Mouse (Mus musculus): ENCODE measurements at regions not wholly inside any gene's neighbourhood (a gene's known extent, or its start where the extent isn't known, plus 50 kb on each side); places are given as distances from the start of the nearest gene placed in this dataset.
A peak's percentile ranks its signal among the peaks of the same experiment; 100 is the strongest.

- Histone ChIP-seq H3K27me3 (ENCODE audit: control insufficient read depth, insufficient read depth, low read length) (no peaks in the 10 kb centered on the region), H3K27ac (no peak overlapping the region), H3K36me3 (replicated peaks; ENCODE audit: control insufficient read depth, insufficient read depth, low read depth) (no peaks in the 10 kb centered on the region), H3K4me3 (ENCODE audit: insufficient read depth in 1 of 2, low read depth in 2 of 2, low read length in 2 of 2) (no peak overlapping the region), H3K9ac (replicated peaks) (no peak overlapping the region), H3K9me3 (ENCODE audit: control insufficient read depth, low read length) (no peaks in the 10 kb centered on the region), H3K4me1 (replicated peaks; ENCODE audit: control insufficient read depth in 2 of 2, insufficient read depth in 2 of 2, low read length in 1 of 2) (no peaks in the 10 kb centered on the region), H3K4me2 (ENCODE audit: low read depth) (no peak overlapping the region)
- ATAC-seq (ENCODE audit: insufficient read depth) (no peak), DNase-seq (ENCODE audit: low read depth in 3 of 3, low spot score in 3 of 3) (no peak)
- WGBS (ENCODE audit: insufficient replicate concordance): 40% methylated on average over 4 of the region's 4 CpGs
- no peak for TF ChIP-seq EP300 (IDR thresholded peaks at IDR 0.05; ENCODE audit: low read depth)
- TF ChIP-seq CTCF (IDR thresholded peaks at IDR 0.05; ENCODE audit: low read depth): no peak
These were observed 55.8 kb upstream of the Pak3 start for GRCm38 (mm10) chrX:143462632-143463031.

DNA sequence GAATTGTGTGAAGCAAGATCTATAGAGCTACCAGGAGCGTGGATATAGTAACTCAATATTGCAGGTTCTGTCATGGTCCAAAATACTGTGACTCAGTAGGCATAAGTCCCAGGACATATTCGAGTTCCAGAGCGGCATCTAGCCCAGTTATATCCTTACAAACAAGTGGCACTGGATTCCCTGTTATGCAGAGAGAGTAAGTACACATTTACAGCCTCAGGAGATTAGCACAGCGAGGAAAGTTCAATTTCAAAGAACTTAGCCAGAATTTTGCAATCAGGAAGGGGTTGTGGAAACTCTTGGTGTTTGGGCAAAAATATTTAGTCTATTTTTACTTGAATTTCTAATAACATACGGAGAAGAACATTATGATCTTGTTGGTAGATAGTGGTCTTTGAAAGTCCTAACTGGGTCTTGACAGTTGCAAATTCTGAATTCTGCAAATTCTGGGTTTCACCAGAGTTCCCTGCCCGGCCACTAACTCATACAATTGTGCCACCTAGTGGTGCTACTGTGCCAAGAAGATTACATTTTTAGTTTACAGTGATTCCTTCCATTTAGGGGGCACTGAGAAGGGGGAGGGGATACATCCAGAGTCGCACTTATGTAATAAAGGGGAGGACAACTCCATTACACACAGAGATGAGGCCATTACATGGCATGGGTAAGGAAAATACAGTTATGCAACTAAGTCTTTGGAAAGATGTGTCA, 54.7 kb upstream of the Chrdl1 start:
- H3K36me3 ChIP-seq (replicated peaks; ENCODE audit: control insufficient read depth, insufficient read depth, low read depth): no peaks in the 10 kb centered on the region
- no peak overlapping the region for H3K27ac ChIP-seq
- DNase-seq (ENCODE audit: low read depth in 3 of 3, low spot score in 3 of 3) (no peak), ATAC-seq (ENCODE audit: insufficient read depth) (no peak)
- H3K9ac ChIP-seq (replicated peaks): no peak overlapping the region
- no peaks in the 10 kb centered on the region for H3K9me3 ChIP-seq (ENCODE audit: control insufficient read depth, low read length)
- H3K4me2 ChIP-seq (ENCODE audit: low read depth): no peak overlapping the region
- 35% methylated on average over 7 of the region's 7 CpGs for WGBS (ENCODE audit: insufficient replicate concordance)
- no peak overlapping the region for H3K4me3 ChIP-seq (ENCODE audit: insufficient read depth in 1 of 2, low read depth in 2 of 2, low read length in 2 of 2)
- H3K27me3 ChIP-seq (ENCODE audit: control insufficient read depth, insufficient read depth, low read length): no peaks in the 10 kb centered on the region
- H3K4me1 ChIP-seq (replicated peaks; ENCODE audit: control insufficient read depth in 2 of 2, insufficient read depth in 2 of 2, low read length in 1 of 2): no peaks in the 10 kb centered on the region
- TF ChIP-seq CTCF (IDR thresholded peaks at IDR 0.05; ENCODE audit: low read depth): peak; percentile 28; the same call in 1 of the 2 replicates
- TF ChIP-seq EP300 (IDR thresholded peaks at IDR 0.05; ENCODE audit: low read depth): no peak

GRCm38 (mm10) chrX:143444581-143444980, 50.5 kb upstream of the Chrdl1 start:
- 5% methylated on average over 3 of the region's 3 CpGs for WGBS (ENCODE audit: insufficient replicate concordance)
- Histone ChIP-seq H3K27me3 (ENCODE audit: control insufficient read depth, insufficient read depth, low read length) (no peaks in the 10 kb centered on the region; the same call in 1 of the 2 replicates), H3K4me2 (ENCODE audit: low read depth) (no peak overlapping the region), H3K4me1 (replicated peaks; ENCODE audit: control insufficient read depth in 2 of 2, insufficient read depth in 2 of 2, low read length in 1 of 2) (no peaks in the 10 kb centered on the region), H3K36me3 (replicated peaks; ENCODE audit: control insufficient read depth, insufficient read depth, low read depth) (no peaks in the 10 kb centered on the region), H3K27ac (no peak overlapping the region), H3K9ac (replicated peaks) (no peak overlapping the region), H3K9me3 (ENCODE audit: control insufficient read depth, low read length) (no peaks in the 10 kb centered on the region), H3K4me3 (ENCODE audit: insufficient read depth in 1 of 2, low read depth in 2 of 2, low read length in 2 of 2) (no peak overlapping the region)
- peak; percentile 58 for TF ChIP-seq CTCF (IDR thresholded peaks at IDR 0.05; ENCODE audit: low read depth)
- TF ChIP-seq EP300 (IDR thresholded peaks at IDR 0.05; ENCODE audit: low read depth): no peak
- peak in 1 of 3 experiments; percentile 0 for DNase-seq (ENCODE audit: low read depth in 3 of 3, low spot score in 3 of 3)
- no peak for ATAC-seq (ENCODE audit: insufficient read depth)

All from liver, embryonic 14.5 days (tissue).